Mouse (Mus musculus) small intestine, adult 2 months (tissue): Measurements from ENCODE around the gene Ssu2.

Experiments used
- CTCF ChIP-seq: fragments of 200-500 bp; IDR thresholded peaks from 2 replicates; pipeline ENCODE4 v1.5.1; 2012; ENCODE audit warnings: low read depth, mild to moderate bottlenecking, control low read depth, inconsistent platforms, low read length, moderate library complexity, mixed read lengths; ENCODE audit not compliant: insufficient replicate concordance, insufficient read length; ENCODE audit errors: extremely low read depth
- POLR2A ChIP-seq: fragments of 200-500 bp; IDR thresholded peaks from 2 replicates; pipeline ENCODE4 v1.6.1; 2012; ENCODE audit warnings: low read depth, mild to moderate bottlenecking, control low read depth, inconsistent platforms, low read length, moderate library complexity

DNA sequence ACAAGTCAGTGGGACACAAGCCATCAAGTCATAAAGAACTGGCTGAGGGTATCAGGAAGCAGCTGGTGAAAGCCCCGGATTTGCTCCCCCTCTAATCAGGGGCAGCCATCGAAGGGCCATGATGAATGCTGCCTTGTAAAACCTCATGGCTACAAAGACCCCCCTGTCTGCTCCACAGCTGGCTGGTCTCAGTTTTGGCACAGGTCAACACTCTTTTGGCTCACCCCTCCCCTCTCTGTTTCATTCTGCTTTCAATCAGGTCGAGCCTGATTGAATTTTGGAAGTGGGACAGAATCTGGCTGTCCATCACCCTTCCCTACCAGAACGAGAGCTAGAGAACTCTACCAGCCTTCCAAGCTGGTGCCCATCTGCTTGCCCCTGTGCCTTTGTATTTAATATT is 76.4 kb downstream of the Ssu2 start:
- TF ChIP-seq POLR2A (no peak), CTCF (no peak)
